Mouse (Mus musculus): ENCODE measurements around the gene Mapk11. TPM values are rescaled to one million over a fixed set of nuclear protein-coding genes. Genes with fewer than 3 reads are reported as not detected.

The Mapk11 gene
- polyA plus RNA-seq, 1 experiment = 9.1 TPM

- H3ac ChIP-seq (ENCODE audit: control insufficient read depth, insufficient read length) = no peak overlapping the region
- H3K4me2 ChIP-seq (ENCODE audit: low read depth) = no peak overlapping the region
- TF ChIP-seq MYOG (IDR thresholded peaks at IDR 0.05; ENCODE audit: control insufficient read depth in 1 of 3, insufficient read depth in 1 of 3, insufficient read length in 2 of 3, low read depth in 2 of 3) (no peak), MYOD1 (IDR thresholded peaks at IDR 0.05; ENCODE audit: control insufficient read depth in 1 of 3, insufficient read length in 2 of 3, low read depth in 2 of 3) (no peak), POLR2A (IDR thresholded peaks at IDR 0.05; ENCODE audit: insufficient read length, low read depth) (no peak), USF1 (IDR thresholded peaks at IDR 0.05; ENCODE audit: low read depth) (no peak), TCF12 (IDR thresholded peaks at IDR 0.05; ENCODE audit: insufficient read depth, poor library complexity, severe bottlenecking) (no peak), MAX (IDR thresholded peaks at IDR 0.05; ENCODE audit: low read depth) (no peak), REST (IDR thresholded peaks at IDR 0.05; ENCODE audit: insufficient read depth, insufficient read length) (no peak), CEBPB (IDR thresholded peaks at IDR 0.05; ENCODE audit: insufficient read depth, poor library complexity, severe bottlenecking) (no peak), SRF (IDR thresholded peaks at IDR 0.05; ENCODE audit: control insufficient read depth, insufficient read length, low read depth) (no peak), POLR2AphosphoS2 (IDR thresholded peaks at IDR 0.05; ENCODE audit: insufficient read length, low read depth) (no peak), E2F4 (IDR thresholded peaks at IDR 0.05; ENCODE audit: insufficient read depth) (no peak), TCF3 (IDR thresholded peaks at IDR 0.05; ENCODE audit: insufficient read length, low read depth) (no peak)
- H3K79me2 ChIP-seq (ENCODE audit: control insufficient read depth, insufficient read depth) = no peaks in the 10 kb centered on the region
- H3K27me3 ChIP-seq (ENCODE audit: control insufficient read depth, insufficient read depth, insufficient read length) = no peaks in the 10 kb centered on the region
- no peaks in the 10 kb centered on the region for H3K36me3 ChIP-seq (ENCODE audit: control insufficient read depth, insufficient read depth)
- no peak overlapping the region for H3K4me3 ChIP-seq
These were observed 2.0 kb downstream of the Mapk11 start for GRCm38 (mm10) chr15:89147456-89147855.

GRCm38 (mm10) chr15:89147024-89147423, 2.4 kb downstream of the Mapk11 start:
- Histone ChIP-seq H3K4me3 (no peak overlapping the region), H3K79me2 (ENCODE audit: control insufficient read depth, insufficient read depth) (no peaks in the 10 kb centered on the region), H3K4me2 (ENCODE audit: low read depth) (no peak overlapping the region), H3K27me3 (ENCODE audit: control insufficient read depth, insufficient read depth, insufficient read length) (no peaks in the 10 kb centered on the region), H3K36me3 (ENCODE audit: control insufficient read depth, insufficient read depth) (no peaks in the 10 kb centered on the region), H3ac (ENCODE audit: control insufficient read depth, insufficient read length) (no peak overlapping the region)
- TF ChIP-seq SRF (IDR thresholded peaks at IDR 0.05; ENCODE audit: control insufficient read depth, insufficient read length, low read depth) = no peak
- TF ChIP-seq E2F4 (IDR thresholded peaks at IDR 0.05; ENCODE audit: insufficient read depth) = no peak

GRCm38 (mm10) chr15:89146537-89146936, 2.9 kb downstream of the Mapk11 start:
- Histone ChIP-seq H3ac (ENCODE audit: control insufficient read depth, insufficient read length) (no peak overlapping the region), H3K4me3 (no peak overlapping the region), H3K79me2 (ENCODE audit: control insufficient read depth, insufficient read depth) (no peaks in the 10 kb centered on the region), H3K4me2 (ENCODE audit: low read depth) (no peak overlapping the region), H3K36me3 (ENCODE audit: control insufficient read depth, insufficient read depth) (no peaks in the 10 kb centered on the region), H3K27me3 (ENCODE audit: control insufficient read depth, insufficient read depth, insufficient read length) (no peaks in the 10 kb centered on the region)
- TF ChIP-seq CEBPB (IDR thresholded peaks at IDR 0.05; ENCODE audit: insufficient read depth, poor library complexity, severe bottlenecking) (no peak), SRF (IDR thresholded peaks at IDR 0.05; ENCODE audit: control insufficient read depth, insufficient read length, low read depth) (no peak), POLR2A (IDR thresholded peaks at IDR 0.05; ENCODE audit: insufficient read length, low read depth) (no peak)

DNA sequence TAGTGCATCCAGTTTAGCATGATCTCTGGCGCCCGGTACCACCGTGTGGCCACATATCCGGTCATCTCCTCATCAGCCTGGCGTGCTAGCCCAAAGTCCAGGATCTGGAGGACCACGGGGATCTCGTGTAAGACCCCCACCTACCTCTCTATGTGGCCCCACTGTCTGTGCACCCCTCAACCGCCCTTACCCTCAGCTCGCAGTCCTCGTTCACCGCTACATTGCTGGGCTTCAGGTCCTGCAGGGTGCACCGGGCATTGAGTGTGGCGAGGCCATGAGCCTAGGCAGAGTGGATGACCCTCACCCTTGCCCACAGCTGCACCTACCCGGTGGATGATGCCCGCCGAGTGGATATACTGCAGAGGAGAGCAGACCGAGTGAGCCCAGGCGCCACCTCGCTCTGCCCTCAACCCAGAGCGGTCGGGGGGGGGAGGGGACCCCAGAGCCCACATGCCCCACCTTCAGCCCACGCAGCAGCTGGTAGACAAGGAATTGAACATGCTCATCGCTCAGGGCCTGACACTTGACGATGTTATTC, 3.5 kb downstream of the Mapk11 start:
- Histone ChIP-seq H3K36me3 (ENCODE audit: control insufficient read depth, insufficient read depth) (no peaks in the 10 kb centered on the region), H3K27me3 (ENCODE audit: control insufficient read depth, insufficient read depth, insufficient read length) (no peaks in the 10 kb centered on the region), H3K79me2 (ENCODE audit: control insufficient read depth, insufficient read depth) (no peaks in the 10 kb centered on the region), H3K4me2 (ENCODE audit: low read depth) (no peak overlapping the region), H3K4me3 (no peak overlapping the region), H3ac (ENCODE audit: control insufficient read depth, insufficient read length) (no peak overlapping the region)
- TF ChIP-seq POLR2A (IDR thresholded peaks at IDR 0.05; ENCODE audit: insufficient read length, low read depth) (no peak), REST (IDR thresholded peaks at IDR 0.05; ENCODE audit: insufficient read depth, insufficient read length) (no peak), TCF3 (IDR thresholded peaks at IDR 0.05; ENCODE audit: insufficient read length, low read depth) (no peak), MYOG (IDR thresholded peaks at IDR 0.05; ENCODE audit: control insufficient read depth in 1 of 3, insufficient read depth in 1 of 3, insufficient read length in 2 of 3, low read depth in 2 of 3) (no peak), POLR2AphosphoS2 (IDR thresholded peaks at IDR 0.05; ENCODE audit: insufficient read length, low read depth) (no peak), MYOD1 (IDR thresholded peaks at IDR 0.05; ENCODE audit: control insufficient read depth in 1 of 3, insufficient read length in 2 of 3, low read depth in 2 of 3) (no peak), CEBPB (IDR thresholded peaks at IDR 0.05; ENCODE audit: insufficient read depth, poor library complexity, severe bottlenecking) (no peak)

DNA sequence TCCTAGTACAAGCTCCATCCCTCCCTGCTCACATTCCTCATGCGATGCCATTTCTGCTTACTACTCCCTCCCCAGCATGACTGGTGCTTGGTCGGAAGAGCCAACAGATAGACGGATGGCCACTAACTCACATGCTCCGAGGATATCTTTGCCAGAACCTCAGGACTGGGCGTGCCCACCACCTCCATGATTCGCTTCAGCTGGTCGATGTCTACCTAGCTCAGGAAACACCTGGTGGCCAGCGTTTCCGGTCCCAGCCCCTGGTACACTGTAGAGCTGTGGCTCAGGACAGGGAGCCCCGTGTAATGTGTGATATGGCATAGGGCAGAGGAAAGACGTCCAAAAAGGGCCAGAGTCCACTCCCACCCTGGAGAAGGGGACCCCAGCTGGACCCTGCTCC, 4.5 kb downstream of the Mapk11 start:
- Histone ChIP-seq H3K27me3 (ENCODE audit: control insufficient read depth, insufficient read depth, insufficient read length) (no peaks in the 10 kb centered on the region), H3ac (ENCODE audit: control insufficient read depth, insufficient read length) (no peak overlapping the region), H3K4me2 (ENCODE audit: low read depth) (no peak overlapping the region), H3K36me3 (ENCODE audit: control insufficient read depth, insufficient read depth) (no peaks in the 10 kb centered on the region), H3K79me2 (ENCODE audit: control insufficient read depth, insufficient read depth) (no peaks in the 10 kb centered on the region), H3K4me3 (no peak overlapping the region)
- TF ChIP-seq E2F4 (IDR thresholded peaks at IDR 0.05; ENCODE audit: insufficient read depth) (no peak), TCF12 (IDR thresholded peaks at IDR 0.05; ENCODE audit: insufficient read depth, poor library complexity, severe bottlenecking) (no peak), CEBPB (IDR thresholded peaks at IDR 0.05; ENCODE audit: insufficient read depth, poor library complexity, severe bottlenecking) (no peak), MAX (IDR thresholded peaks at IDR 0.05; ENCODE audit: low read depth) (no peak), MYOD1 (IDR thresholded peaks at IDR 0.05; ENCODE audit: control insufficient read depth in 1 of 3, insufficient read length in 2 of 3, low read depth in 2 of 3) (no peak), POLR2A (IDR thresholded peaks at IDR 0.05; ENCODE audit: insufficient read length, low read depth) (no peak), POLR2AphosphoS2 (IDR thresholded peaks at IDR 0.05; ENCODE audit: insufficient read length, low read depth) (no peak), SRF (IDR thresholded peaks at IDR 0.05; ENCODE audit: control insufficient read depth, insufficient read length, low read depth) (no peak), TCF3 (IDR thresholded peaks at IDR 0.05; ENCODE audit: insufficient read length, low read depth) (no peak), REST (IDR thresholded peaks at IDR 0.05; ENCODE audit: insufficient read depth, insufficient read length) (no peak), USF1 (IDR thresholded peaks at IDR 0.05; ENCODE audit: low read depth) (no peak), MYOG (IDR thresholded peaks at IDR 0.05; ENCODE audit: control insufficient read depth in 1 of 3, insufficient read depth in 1 of 3, insufficient read length in 2 of 3, low read depth in 2 of 3) (no peak)

Data from myocyte (in vitro differentiated cells).